In genomic region chr15:99701999-99702900, GRCm38 (mm10) we compare ENCODE assay signal across 7 mouse cellular contexts. TPM values are rescaled to one million over a fixed set of nuclear protein-coding genes. Genes with fewer than 3 reads are reported as not detected.
DNase-seq lines count a peak whose midpoint lies in the region; ATAC-seq lines count a peak whose summit lies in the region.

Gene Smarcd1 (plus strand): TSS chr15:99702129.

- H3K27me3 ChIP-seq in intestine, embryonic 16.5 days (replicated peaks; ENCODE audit: control insufficient read depth, insufficient read depth, low read length), result 0 out of 2 replicates have a peak, but pooled peaks cover 5% of the 10 kb centered on the region
- no peaks in the 10 kb centered on the region for H3K27me3 ChIP-seq in midbrain, embryonic 11.5 days (ENCODE audit: control insufficient read depth, insufficient read depth, low read length)

- peak within 1 kb of the TSS; percentile 98 for H3K9ac ChIP-seq in intestine, embryonic 16.5 days (ENCODE audit: low read depth, low read length)
- H3K9ac ChIP-seq in midbrain, embryonic 11.5 days (ENCODE audit: low read length), result peak within 1 kb of the TSS; percentile 98

- peak; percentile 96 for DNase-seq in adrenal gland, adult 2 months
- peak; percentile 93 for DNase-seq in embryo, embryonic 11.5 days (ENCODE audit: low read depth, low spot score)
- DNase-seq in gastrocnemius, postnatal 4 days (ENCODE audit: low spot score in 2 of 2), result peak; percentile 86 to 94
- peak; percentile 95 to 96 for DNase-seq in left cerebral cortex, postnatal 36 days (ENCODE audit: low spot score in 2 of 2)
- DNase-seq in midbrain, embryonic 11.5 days (ENCODE audit: low spot score, missing footprints), result peak; percentile 100
- DNase-seq in skeletal muscle tissue, adult 2 months (ENCODE audit: low read depth, low spot score), result peak; percentile 89

- peak within 1 kb of the TSS; percentile 62 for H3K4me2 ChIP-seq in intestine, embryonic 16.5 days (ENCODE audit: low read depth, low read length)
- peak within 1 kb of the TSS; percentile 84 for H3K4me2 ChIP-seq in midbrain, embryonic 11.5 days

- peak; percentile 80 for ATAC-seq in intestine, embryonic 16.5 days
- ATAC-seq in midbrain, embryonic 11.5 days (ENCODE audit: low FRiP score), result peak; percentile 97

- H3K9me3 ChIP-seq in intestine, embryonic 16.5 days (ENCODE audit: control insufficient read depth, low read length), result no peaks in the 10 kb centered on the region
- H3K9me3 ChIP-seq in midbrain, embryonic 11.5 days (ENCODE audit: control insufficient read depth, low read length), result no peaks in the 10 kb centered on the region

- peaks cover 41% of the 10 kb centered on the region for H3K4me1 ChIP-seq in intestine, embryonic 16.5 days (ENCODE audit: control insufficient read depth, insufficient read depth, low read length)
- peaks cover 26% of the 10 kb centered on the region for H3K4me1 ChIP-seq in midbrain, embryonic 11.5 days (ENCODE audit: control insufficient read depth, insufficient read depth, low read length)

- 1% methylated on average over 71 of the region's 71 CpGs for WGBS in intestine, embryonic 16.5 days
- 1% methylated on average over 59 of the region's 71 CpGs for WGBS in midbrain, embryonic 11.5 days

- peak within 1 kb of the TSS; percentile 97 for H3K27ac ChIP-seq in intestine, embryonic 16.5 days (ENCODE audit: low read length)
- H3K27ac ChIP-seq in midbrain, embryonic 11.5 days (ENCODE audit: low read depth, low read length), result peak within 1 kb of the TSS; percentile 93

- H3K4me3 ChIP-seq in intestine, embryonic 16.5 days (ENCODE audit: low read length), result peak within 1 kb of the TSS; percentile 86
- H3K4me3 ChIP-seq in midbrain, embryonic 11.5 days (ENCODE audit: low read depth, low read length), result peak within 1 kb of the TSS; percentile 92

- intact Hi-C loops in left cerebral cortex, postnatal 36 days (cut with DNase I), result loop anchor here (2.0 kb wide), 1 partner anchor 15 kb away; the partner anchor contains the start of gene Gpd1

- peaks cover 6% of the 10 kb centered on the region for H3K36me3 ChIP-seq in intestine, embryonic 16.5 days (ENCODE audit: control insufficient read depth, insufficient read depth, low read length)
- H3K36me3 ChIP-seq in midbrain, embryonic 11.5 days (ENCODE audit: control insufficient read depth, insufficient read depth, low read length), result peaks cover 8% of the 10 kb centered on the region

RNA-seq across cellular contexts. Expression of gene Smarcd1, which starts in this region (rescaled TPM):
- total RNA-seq in adrenal gland, adult 2 months (2021), result 10 to 100 TPM; 37.6 to 53.6 TPM
- polyA plus RNA-seq in adrenal gland, adult 2 months (2012; rRNA removed), result 74.6 and 76.9 TPM in 2 replicates
- total RNA-seq in gastrocnemius, postnatal 4 days (2021), result 10 to 100 TPM; 26.9 to 34.7 TPM
- polyA plus RNA-seq in intestine, embryonic 16.5 days (2015; fragmentation: Nextera tagmentation; extraction: Ambion mirVana), result 19.3 and 20.9 TPM in 2 replicates
- 100 to 1,000 TPM; 159 to 164 TPM for total RNA-seq in left cerebral cortex, postnatal 36 days (2021)
- polyA plus RNA-seq in midbrain, embryonic 11.5 days (2014; fragmentation: Nextera tagmentation; extraction: Ambion mirVana), result 111 and 113 TPM in 2 replicates

Comparison
In these comparisons a context has a peak if more than half of its experiments do, and no peak if none do; other contexts are left out.
1. Peak in every context shown above with its lines: DNase-seq, ATAC-seq, H3K4me3 ChIP-seq and H3K27ac ChIP-seq.